Mouse (Mus musculus) intestine, embryonic 14.5 days (tissue): ENCODE results near the gene Tmigd1. TPM values are rescaled to one million over a fixed set of nuclear protein-coding genes. Genes with fewer than 3 reads are reported as not detected.
A peak's percentile ranks its signal among the peaks of the same experiment; 100 is the strongest.

Experiments used
- ATAC-seq: fragments of 200-750 bp; cut with Nextera tagmentation; replicated peaks from 2 replicates; pipeline ENCODE4 v1.8.0; 2017; ENCODE audit warnings: low read depth, moderate number of reproducible peaks, moderate TSS enrichment, moderate library complexity; ENCODE audit not compliant: low FRiP score, low TSS enrichment
- DNase-seq: peaks from one replicate; pipeline ENCODE4 v3.0.0-alpha.2; 2018; ENCODE audit warnings: low spot score
- H3K27ac ChIP-seq: fragments of 300-500 bp; sonication (generic); 2 replicates; pipeline ENCODE4 v1.5.1; 2014; ENCODE audit warnings: low read depth, mild to moderate bottlenecking, control low read depth
- H3K27me3 ChIP-seq: fragments of 300-500 bp; sonication (generic); replicated peaks from 2 replicates; pipeline ENCODE4 v1.6.1; 2014; ENCODE audit warnings: low read length, control low read depth; ENCODE audit not compliant: control insufficient read depth, insufficient read depth
- H3K36me3 ChIP-seq: fragments of 300-500 bp; sonication (generic); 2 replicates; pipeline ENCODE4 v1.6.1; 2014; ENCODE audit warnings: low read length, control low read depth; ENCODE audit not compliant: control insufficient read depth, insufficient read depth
- H3K4me1 ChIP-seq: fragments of 300-500 bp; sonication (generic); replicated peaks from 2 replicates; pipeline ENCODE4 v1.6.1; 2014; ENCODE audit warnings: low read length, control low read depth, mixed read lengths; ENCODE audit not compliant: control insufficient read depth, insufficient read depth
- H3K4me2 ChIP-seq: fragments of 300-500 bp; sonication (generic); 2 replicates; pipeline ENCODE4 v1.6.1; 2014; ENCODE audit warnings: low read length
- H3K4me3 ChIP-seq: fragments of 300-500 bp; sonication (generic); 2 replicates; pipeline ENCODE4 v1.5.1; 2014; ENCODE audit warnings: low read depth, low read length, control low read depth, mixed read lengths
- H3K9ac ChIP-seq: fragments of 300-500 bp; sonication (generic); 2 replicates; pipeline ENCODE4 v1.6.1; 2014; ENCODE audit warnings: mild to moderate bottlenecking, low read length
- H3K9me3 ChIP-seq: fragments of 300-500 bp; sonication (generic); 2 replicates; pipeline ENCODE4 v1.6.1; 2016; ENCODE audit warnings: low read length, control low read depth; ENCODE audit not compliant: control insufficient read depth
- WGBS: fragments of 180-500 bp; shearing (Covaris S2); extraction: QIAGEN DNeasy Blood & Tissue Kit; methylation state at CpG from one replicate; pipeline ENCODE4 v1.1.7; 2014; 5-methylcytosine and 5-hydroxymethylcytosine counted together
- polyA plus RNA-seq: library from polyadenylated mRNA; unstranded; fragments of >200 nt; fragmentation: Nextera tagmentation; extraction: Ambion mirVana; gene quantifications from 2 replicates; pipeline ENCODE4 v1.2.1, GENCODE M21; 2014

Gene Tmigd1
- polyA plus RNA-seq, 1 experiment from 2014 or later, result 0.26 TPM

GRCm38 (mm10) chr11:76873865-76874264 lies 28.1 kb upstream of the Tmigd1 start:
- Histone ChIP-seq H3K4me3 (no peak overlapping the region), H3K4me1 (no peaks in the 10 kb centered on the region), H3K9ac (no peak overlapping the region), H3K9me3 (no peaks in the 10 kb centered on the region), H3K27me3 (no peaks in the 10 kb centered on the region), H3K36me3 (no peaks in the 10 kb centered on the region), H3K27ac (no peak overlapping the region), H3K4me2 (no peak overlapping the region)
- DNase-seq (no peak), ATAC-seq (no peak)
- 87% methylated on average over 5 of the region's 5 CpGs for WGBS

- 62% methylated on average over 6 of the region's 6 CpGs for WGBS
- no peak for ATAC-seq
- no peaks in the 10 kb centered on the region for H3K36me3 ChIP-seq
- H3K27ac ChIP-seq, result no peak overlapping the region
- H3K4me1 ChIP-seq, result no peaks in the 10 kb centered on the region
- no peak overlapping the region for H3K9ac ChIP-seq
- no peak overlapping the region for H3K4me2 ChIP-seq
- no peak for DNase-seq
- no peaks in the 10 kb centered on the region for H3K9me3 ChIP-seq
- H3K27me3 ChIP-seq, result no peaks in the 10 kb centered on the region
- H3K4me3 ChIP-seq, result no peak overlapping the region
Observed at GRCm38 (mm10) chr11:76874766-76875165, 27.2 kb upstream of the Tmigd1 start.

GRCm38 (mm10) chr11:76879816-76880215 lies 22.1 kb upstream of the Tmigd1 start:
- Histone ChIP-seq H3K27ac (no peak overlapping the region), H3K9me3 (no peaks in the 10 kb centered on the region), H3K4me1 (no peaks in the 10 kb centered on the region), H3K36me3 (no peaks in the 10 kb centered on the region), H3K4me2 (no peak overlapping the region), H3K9ac (no peak overlapping the region), H3K4me3 (no peak overlapping the region), H3K27me3 (no peaks in the 10 kb centered on the region)
- DNase-seq (no peak), ATAC-seq (no peak)
- WGBS, result 89% methylated on average over 5 of the region's 5 CpGs

- DNase-seq, result no peak
- Histone ChIP-seq H3K27me3 (no peaks in the 10 kb centered on the region), H3K36me3 (no peaks in the 10 kb centered on the region), H3K4me1 (no peaks in the 10 kb centered on the region; the same call in 1 of the 2 replicates), H3K9ac (no peak overlapping the region), H3K4me2 (no peak overlapping the region), H3K4me3 (no peak overlapping the region), H3K9me3 (no peaks in the 10 kb centered on the region), H3K27ac (no peak overlapping the region)
- 31% methylated on average over 5 of the region's 5 CpGs for WGBS
- no peak for ATAC-seq
Observed at GRCm38 (mm10) chr11:76884451-76884850, 17.5 kb upstream of the Tmigd1 start.

- ATAC-seq (no peak; the same call in 1 of the 2 replicates), DNase-seq (peak; percentile 63)
- 0 out of 2 replicates have a peak overlapping the region, but pooled peaks have one; percentile 39 for H3K27ac ChIP-seq
- peak overlapping the region; percentile 3; the same call in 1 of the 2 replicates for H3K4me2 ChIP-seq
- no peaks in the 10 kb centered on the region for H3K27me3 ChIP-seq
- no peak overlapping the region for H3K9ac ChIP-seq
- H3K36me3 ChIP-seq, result no peaks in the 10 kb centered on the region
- peaks cover 6% of the 10 kb centered on the region; the same call in 1 of the 2 replicates for H3K4me1 ChIP-seq
- no peaks in the 10 kb centered on the region for H3K9me3 ChIP-seq
- H3K4me3 ChIP-seq, result no peak overlapping the region
- 23% methylated on average over 10 of the region's 10 CpGs for WGBS
Observed at GRCm38 (mm10) chr11:76889339-76890164, 12.4 kb upstream of the Tmigd1 start.

GRCm38 (mm10) chr11:76891171-76891570 lies 10.8 kb upstream of the Tmigd1 start:
- ATAC-seq (no peak), DNase-seq (no peak)
- no peak overlapping the region for H3K4me2 ChIP-seq
- no peak overlapping the region for H3K9ac ChIP-seq
- peaks cover 6% of the 10 kb centered on the region; the same call in 1 of the 2 replicates for H3K4me1 ChIP-seq
- no peaks in the 10 kb centered on the region for H3K36me3 ChIP-seq
- no peaks in the 10 kb centered on the region for H3K27me3 ChIP-seq
- no peak overlapping the region for H3K27ac ChIP-seq
- H3K9me3 ChIP-seq, result no peaks in the 10 kb centered on the region
- 92% methylated on average over 7 of the region's 7 CpGs for WGBS
- no peak overlapping the region for H3K4me3 ChIP-seq

GRCm38 (mm10) chr11:76891738-76892349 lies 10.1 kb upstream of the Tmigd1 start:
- ATAC-seq, result no peak

GRCm38 (mm10) chr11:76892972-76893371 lies 9.0 kb upstream of the Tmigd1 start:
- WGBS, result 76% methylated on average over 3 of the region's 3 CpGs
- Histone ChIP-seq H3K36me3 (no peaks in the 10 kb centered on the region), H3K27me3 (no peaks in the 10 kb centered on the region), H3K9ac (no peak overlapping the region), H3K4me2 (no peak overlapping the region), H3K9me3 (no peaks in the 10 kb centered on the region), H3K4me1 (peaks cover 10% of the 10 kb centered on the region), H3K4me3 (no peak overlapping the region), H3K27ac (no peak overlapping the region)
- no peak for DNase-seq
- ATAC-seq, result no peak

More at GRCm38 (mm10) chr11:76891738-76892349, 10.1 kb upstream of the Tmigd1 start:
- H3K9me3 ChIP-seq, result no peaks in the 10 kb centered on the region
- no peak overlapping the region for H3K4me2 ChIP-seq
- no peak overlapping the region for H3K4me3 ChIP-seq
- H3K27ac ChIP-seq, result no peak overlapping the region
- H3K36me3 ChIP-seq, result no peaks in the 10 kb centered on the region
- WGBS, result 84% methylated on average over 4 of the region's 4 CpGs
- H3K4me1 ChIP-seq, result peaks cover 6% of the 10 kb centered on the region; the same call in 1 of the 2 replicates
- H3K27me3 ChIP-seq, result no peaks in the 10 kb centered on the region
- no peak for DNase-seq
- H3K9ac ChIP-seq, result no peak overlapping the region
